Mouse (Mus musculus) left cerebral cortex, postnatal 25 days (tissue): ENCODE measurements at regions not wholly inside any gene's neighbourhood (a gene's known extent, or its start where the extent isn't known, plus 50 kb on each side); places are given as distances from the start of the nearest gene placed in this dataset.

Source experiments
- DNase-seq, 2 experiments: peaks; one replicate each; pipeline ENCODE4 v3.0.0; 2022; ENCODE audit warnings: low spot score in 2 of 2, mixed read lengths in 1 of 2
- intact Hi-C: fragments of 180-260 bp; cut with DNase I; formaldehyde crosslinking; loops from one replicate; pipeline ENCODE4 v1.15.1; 2025

GRCm38 (mm10) chr5:105993066-105993760 is 116.8 kb downstream of the Zfp326 start:
- no peak for DNase-seq
- intact Hi-C loops = no loop called here

GRCm38 (mm10) chr5:105990777-105991176 is 114.4 kb downstream of the Zfp326 start:
- intact Hi-C loops = no loop called here
- DNase-seq = no peak

DNA sequence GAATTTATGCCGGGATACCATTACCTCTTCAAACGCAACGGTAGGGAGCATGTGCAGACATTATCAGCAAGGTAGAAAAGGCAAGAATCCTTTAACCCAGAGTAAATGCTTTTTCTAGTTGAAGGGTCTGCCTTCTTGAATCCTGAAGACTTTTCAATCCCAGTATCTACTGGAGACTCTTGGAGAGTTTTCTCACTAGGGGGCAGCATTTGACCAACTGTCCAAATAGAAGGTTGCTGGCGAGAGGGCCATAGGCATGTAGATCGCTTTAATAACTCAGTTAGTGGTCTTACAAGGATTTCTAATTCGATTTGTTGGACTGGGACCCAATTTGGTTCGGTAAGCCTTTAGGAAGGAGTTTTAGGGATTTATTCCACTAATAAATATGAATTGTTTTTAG is 110.0 kb downstream of the Zfp326 start:
- peak; percentile 53 to 62 for DNase-seq
- intact Hi-C loops = loop anchor here (10.0 kb wide), 1 partner anchor 808 kb away; no protein-coding TSS in a partner anchor

- intact Hi-C loops = loop anchor here (10.0 kb wide), 1 partner anchor 812 kb away; no protein-coding TSS in a partner anchor
- peak in 1 of 2 experiments; percentile 60 for DNase-seq
Measured at GRCm38 (mm10) chr5:105983131-105983530, 106.8 kb downstream of the Zfp326 start.

DNA sequence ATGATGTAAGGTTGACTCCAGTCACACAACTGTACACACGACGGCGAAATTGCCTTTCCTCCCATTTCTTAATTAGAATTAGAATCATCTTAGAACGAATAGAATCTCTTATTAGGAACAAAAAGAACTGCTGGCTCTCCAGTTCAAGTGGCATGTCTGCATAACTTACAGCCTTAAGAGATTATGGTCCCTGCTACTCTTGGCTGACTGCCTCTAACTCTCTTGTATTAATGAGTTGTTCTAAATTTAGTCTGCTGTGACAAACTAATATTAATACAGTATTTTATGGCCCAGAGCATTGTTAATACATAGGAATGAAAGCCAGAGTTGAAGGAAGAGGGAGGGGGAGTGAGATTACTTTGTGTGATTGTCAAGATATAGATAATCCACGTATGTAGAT is 100.4 kb downstream of the Zfp326 start:
- intact Hi-C loops = no loop called here
- DNase-seq = no peak

GRCm38 (mm10) chr5:105976076-105976475 is 99.7 kb downstream of the Zfp326 start:
- DNase-seq = no peak
- intact Hi-C loops = no loop called here

GRCm38 (mm10) chr5:105975275-105976011 is 99.1 kb downstream of the Zfp326 start:
- no peak for DNase-seq
- intact Hi-C loops = no loop called here

GRCm38 (mm10) chr5:105974576-105975177 is 98.3 kb downstream of the Zfp326 start:
- intact Hi-C loops = no loop called here

More at GRCm38 (mm10) chr5:105974576-105975177, 98.3 kb downstream of the Zfp326 start:
- DNase-seq = no peak
